Comparison of ENCODE assay signal across 25 mouse cellular contexts in the genomic region with DNA sequence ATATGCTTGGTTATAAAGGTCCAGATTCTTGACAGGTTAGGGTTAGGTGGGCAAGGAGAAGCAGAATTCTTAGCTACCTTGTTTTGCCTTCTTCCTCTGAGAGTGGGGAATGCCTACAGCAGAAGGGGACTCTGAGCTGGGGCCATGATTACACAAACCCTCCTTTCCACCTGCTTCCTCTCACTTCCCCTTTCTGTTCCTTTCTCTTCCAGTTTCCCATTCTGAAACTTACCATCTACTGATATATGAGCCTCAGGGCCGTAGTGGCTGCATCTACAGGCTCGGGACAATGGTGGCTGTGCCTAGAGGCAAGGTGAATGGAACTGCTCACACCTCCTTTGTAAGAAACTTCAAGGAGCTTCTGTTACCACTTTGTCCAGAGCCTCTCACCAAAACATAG. TPM values are rescaled to one million over a fixed set of nuclear protein-coding genes. Genes with fewer than 3 reads are reported as not detected.
"Had no signal": no experiment of that assay in that cellular context is flagged by ENCODE, and none has a peak within 500 bp of the region (broad histone marks: within the 10 kb centered on the region; RNA-seq: fewer than 3 reads in every experiment).

No protein-coding gene starts in this region.

- H3K9ac ChIP-seq: limb, embryonic 12.5 days; limb, embryonic 15.5 days; liver, embryonic 14.5 days; liver, postnatal 0 days; lung, embryonic 14.5 days; midbrain, embryonic 12.5 days; midbrain, embryonic 15.5 days; neural tube, embryonic 13.5 days; stomach, embryonic 15.5 days had no signal

- H3K27ac ChIP-seq: kidney, postnatal 0 days; limb, embryonic 12.5 days; limb, embryonic 15.5 days; liver, embryonic 14.5 days; midbrain, embryonic 12.5 days; midbrain, embryonic 15.5 days; neural tube, embryonic 13.5 days; stomach, embryonic 15.5 days had no signal

- H3K9me3 ChIP-seq: limb, embryonic 12.5 days; limb, embryonic 15.5 days; midbrain, embryonic 12.5 days; midbrain, embryonic 15.5 days; neural tube, embryonic 13.5 days; stomach, embryonic 15.5 days had no signal

- H3K36me3 ChIP-seq: limb, embryonic 12.5 days; limb, embryonic 15.5 days; midbrain, embryonic 12.5 days; midbrain, embryonic 15.5 days; neural tube, embryonic 13.5 days; stomach, embryonic 15.5 days had no signal

- H3K4me1 ChIP-seq: limb, embryonic 12.5 days; limb, embryonic 15.5 days; midbrain, embryonic 12.5 days; midbrain, embryonic 15.5 days; neural tube, embryonic 13.5 days; stomach, embryonic 15.5 days had no signal

- H3K27me3 ChIP-seq: limb, embryonic 12.5 days; limb, embryonic 15.5 days; midbrain, embryonic 12.5 days; midbrain, embryonic 15.5 days; neural tube, embryonic 13.5 days; stomach, embryonic 15.5 days had no signal

- DNase-seq: kidney, adult 2 months; kidney, postnatal 25 days; left cerebral cortex, postnatal 4 days; liver, postnatal 0 days; lung, embryonic 14.5 days; lung, postnatal 36 days; thymus, postnatal 25 days had no signal

- H3K4me2 ChIP-seq: limb, embryonic 12.5 days; limb, embryonic 15.5 days; liver, embryonic 11.5 days; lung, embryonic 14.5 days; midbrain, embryonic 12.5 days; midbrain, embryonic 15.5 days; neural tube, embryonic 13.5 days; stomach, embryonic 15.5 days had no signal

- H3K4me3 ChIP-seq: limb, embryonic 12.5 days; limb, embryonic 15.5 days; midbrain, embryonic 12.5 days; midbrain, embryonic 15.5 days; myocyte; neural tube, embryonic 13.5 days; stomach, embryonic 15.5 days had no signal

- ATAC-seq: liver, postnatal 0 days; lung, postnatal 0 days; midbrain, embryonic 15.5 days had no signal

RNA-seq across cellular contexts. Expression of a gene that starts 5.9 kb away (rescaled TPM):
- total RNA-seq: layer of hippocampus, adult 8-10 months; layer of hippocampus, postnatal 10 days; left cerebral cortex, adult 8-10 months; left cerebral cortex, postnatal 14 days; left cerebral cortex, postnatal 4 days; monocyte, adult 5-6 weeks; neutrophil, adult 5-6 weeks had no signal
- polyA plus RNA-seq: kidney, adult 2 months; kidney, embryonic 14.5 days; limb, embryonic 12.5 days; liver, embryonic 11.5 days; liver, embryonic 14.5 days; liver, postnatal 0 days; lung, postnatal 0 days; midbrain, embryonic 12.5 days; midbrain, embryonic 15.5 days; myocyte; neural tube, embryonic 13.5 days had no signal

RNA-seq across cellular contexts. Expression of a gene that starts 58.0 kb away (rescaled TPM):
- total RNA-seq: layer of hippocampus, adult 8-10 months; layer of hippocampus, postnatal 10 days; left cerebral cortex, adult 8-10 months; left cerebral cortex, postnatal 14 days; left cerebral cortex, postnatal 4 days; monocyte, adult 5-6 weeks; neutrophil, adult 5-6 weeks had no signal
- polyA plus RNA-seq: kidney, adult 2 months; kidney, embryonic 14.5 days; limb, embryonic 12.5 days; limb, embryonic 15.5 days; liver, embryonic 11.5 days; liver, embryonic 14.5 days; liver, postnatal 0 days; lung, embryonic 14.5 days; lung, postnatal 0 days; midbrain, embryonic 12.5 days; midbrain, embryonic 15.5 days; myocyte; neural tube, embryonic 13.5 days; stomach, embryonic 15.5 days had no signal
